Mouse (Mus musculus): ENCODE measurements around the gene Pde12. TPM values are rescaled to one million over a fixed set of nuclear protein-coding genes. Genes with fewer than 3 reads are reported as not detected.

Gene Pde12
- polyA plus RNA-seq, 1 experiment from 2014 or later: 8.7 TPM

GRCm38 (mm10) chr14:26639251-26639650, 30.4 kb downstream of the Pde12 start:
- Histone ChIP-seq H3K36me3 (no peaks in the 10 kb centered on the region), H3K27me3 (no peaks in the 10 kb centered on the region), H3K9ac (peak overlapping the region; percentile 94), H3K9me3 (no peaks in the 10 kb centered on the region), H3K4me2 (peak overlapping the region; percentile 70), H3K4me3 (peak overlapping the region; percentile 91), H3K27ac (peak overlapping the region; percentile 95), H3K4me1 (peaks cover 19% of the 10 kb centered on the region)
- ATAC-seq (ENCODE audit: borderline replicate concordance, extremely low read depth, low FRiP score, low TSS enrichment): no peak
- WGBS: 4% methylated on average over 11 of the region's 11 CpGs

DNA sequence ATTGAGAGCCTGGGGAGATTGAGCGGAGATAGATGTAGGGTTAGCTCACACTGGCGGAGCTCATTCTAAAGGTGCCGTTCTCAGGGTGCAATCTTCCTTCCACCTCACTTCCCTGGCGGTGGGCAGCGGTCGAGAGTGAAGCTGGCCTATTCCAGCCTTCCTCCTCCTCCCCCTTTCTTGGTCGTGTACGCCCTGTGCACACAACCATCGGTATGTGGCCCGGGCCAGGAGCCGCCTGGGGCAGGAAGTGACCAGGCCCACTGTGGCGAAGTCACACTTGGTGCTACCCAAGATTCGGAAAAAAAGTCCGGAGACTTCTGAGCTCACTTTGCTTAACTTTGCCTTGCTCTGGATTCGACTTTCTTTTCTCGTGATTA, 31.0 kb downstream of the Pde12 start:
- H3K9me3 ChIP-seq: no peaks in the 10 kb centered on the region
- H3K4me2 ChIP-seq: peak overlapping the region; percentile 70
- no peaks in the 10 kb centered on the region for H3K27me3 ChIP-seq
- peak overlapping the region; percentile 95 for H3K27ac ChIP-seq
- H3K4me1 ChIP-seq: peaks cover 19% of the 10 kb centered on the region
- peak overlapping the region; percentile 94 for H3K9ac ChIP-seq
- WGBS: under 1% methylated on average over 16 of the region's 16 CpGs
- no peaks in the 10 kb centered on the region for H3K36me3 ChIP-seq
- peak overlapping the region; percentile 91 for H3K4me3 ChIP-seq
- ATAC-seq (ENCODE audit: borderline replicate concordance, extremely low read depth, low FRiP score, low TSS enrichment): peak; percentile 55; the same call in 1 of the 2 replicates

DNA sequence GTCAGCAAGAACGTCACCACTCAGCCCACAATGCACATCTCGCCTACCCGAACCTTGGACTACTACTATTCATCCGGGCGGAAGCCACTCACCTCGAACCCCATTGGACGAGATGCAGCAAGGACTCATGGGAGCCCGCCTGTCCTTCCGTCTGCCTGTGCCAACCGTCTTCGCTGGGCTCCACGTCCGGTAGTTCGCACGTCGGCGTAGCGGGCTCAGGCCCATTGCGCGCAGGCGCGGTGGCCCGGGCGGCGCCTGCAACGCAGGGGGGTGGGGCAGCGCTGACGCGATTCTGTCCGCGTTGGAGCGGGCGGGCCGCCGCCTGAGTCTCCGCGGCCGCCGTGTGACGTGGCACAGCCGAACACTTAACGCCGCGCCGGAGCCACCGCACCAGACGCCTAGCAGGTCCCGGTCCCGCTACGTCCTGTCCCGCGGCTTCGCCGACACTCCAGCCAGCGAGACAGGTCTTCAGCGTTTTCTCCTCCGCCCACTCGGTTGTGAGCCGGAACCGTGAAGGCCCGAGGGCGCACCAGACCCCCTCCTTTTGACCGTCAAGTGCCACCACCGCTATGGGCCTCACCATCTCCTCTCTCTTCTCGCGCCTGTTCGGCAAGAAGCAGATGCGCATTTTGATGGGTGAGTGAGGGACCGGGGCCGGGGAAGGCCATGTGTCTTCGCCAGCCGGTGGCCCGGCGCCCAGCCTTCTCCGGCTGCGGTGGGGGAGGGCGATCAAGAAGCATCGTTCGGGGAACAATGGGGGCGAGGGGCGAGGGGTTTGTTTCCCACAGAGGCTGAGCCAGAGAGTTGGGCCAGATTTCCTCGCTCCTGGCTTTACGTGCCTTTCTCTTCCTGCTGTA, 31.6 kb downstream of the Pde12 start, which contains the start of gene Arf4:
Gene Arf4 (plus strand): TSS at position 224 of the 857 bp plus-strand sequence.
- H3K27me3 ChIP-seq: no peaks in the 10 kb centered on the region
- ATAC-seq (ENCODE audit: borderline replicate concordance, extremely low read depth, low FRiP score, low TSS enrichment): peak; percentile 99

DNA sequence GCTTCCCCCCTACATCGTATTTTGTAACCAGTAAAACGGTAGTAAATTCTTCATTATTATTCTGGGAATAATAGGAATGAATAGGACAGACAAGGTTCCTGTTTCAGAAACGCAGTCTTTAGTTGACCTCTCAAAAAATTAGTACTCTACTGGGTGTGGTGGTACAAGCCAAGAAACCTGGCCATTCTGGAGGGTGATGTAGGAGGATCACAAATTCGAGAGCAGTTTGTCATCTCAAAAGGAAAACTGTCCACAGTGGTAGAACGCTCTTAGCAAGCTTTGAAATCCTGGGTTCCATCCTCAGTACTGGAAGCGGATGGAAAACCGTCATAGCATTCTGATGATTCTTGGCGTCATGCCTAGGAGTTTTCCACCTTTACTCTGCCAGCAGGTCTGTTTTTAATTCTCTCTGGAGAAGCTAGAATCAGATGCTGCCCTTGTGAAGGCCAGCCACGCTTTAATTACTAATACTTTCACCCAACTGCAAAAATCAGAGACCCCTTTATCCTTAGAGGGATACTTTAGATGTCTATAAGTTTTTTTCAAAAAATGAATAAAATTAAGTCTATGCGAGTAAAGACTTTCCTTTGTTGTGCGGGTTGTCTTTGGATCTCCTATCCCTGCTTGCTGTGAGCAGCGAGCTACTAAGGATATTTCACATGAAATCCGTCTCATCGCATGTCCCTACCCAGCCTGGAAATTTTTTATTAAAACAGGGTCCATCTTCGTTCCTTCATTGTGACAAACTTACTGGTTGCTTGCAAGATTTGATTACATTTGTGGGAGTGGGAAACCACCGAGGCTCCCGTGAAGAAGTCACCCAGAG, 32.4 kb downstream of the Pde12 start:
- no peaks in the 10 kb centered on the region for H3K9me3 ChIP-seq
- WGBS: 20% methylated on average over 17 of the region's 17 CpGs
- peak overlapping the region; percentile 55 for H3K4me2 ChIP-seq
- H3K4me1 ChIP-seq: peaks cover 14% of the 10 kb centered on the region
- peak overlapping the region; percentile 34 for H3K9ac ChIP-seq
- peak overlapping the region; percentile 89 for H3K27ac ChIP-seq
- peaks cover 9% of the 10 kb centered on the region; the same call in 1 of the 2 replicates for H3K36me3 ChIP-seq
- peak overlapping the region; percentile 91 for H3K4me3 ChIP-seq
- H3K27me3 ChIP-seq: no peaks in the 10 kb centered on the region
- peak; percentile 2; the same call in 1 of the 2 replicates for ATAC-seq (ENCODE audit: borderline replicate concordance, extremely low read depth, low FRiP score, low TSS enrichment)

More for the DNA sequence above, 31.6 kb downstream of the Pde12 start, which contains the start of gene Arf4:
- 0% methylated on average over 81 of the region's 83 CpGs for WGBS
- Histone ChIP-seq H3K9ac (peak within 1 kb of the TSS; percentile 94), H3K4me2 (peak within 1 kb of the TSS; percentile 70), H3K9me3 (no peaks in the 10 kb centered on the region), H3K36me3 (peaks cover 3% of the 10 kb centered on the region; the same call in 1 of the 2 replicates), H3K4me3 (peak within 1 kb of the TSS; percentile 91), H3K4me1 (peaks cover 16% of the 10 kb centered on the region), H3K27ac (peak within 1 kb of the TSS; percentile 95)

DNA sequence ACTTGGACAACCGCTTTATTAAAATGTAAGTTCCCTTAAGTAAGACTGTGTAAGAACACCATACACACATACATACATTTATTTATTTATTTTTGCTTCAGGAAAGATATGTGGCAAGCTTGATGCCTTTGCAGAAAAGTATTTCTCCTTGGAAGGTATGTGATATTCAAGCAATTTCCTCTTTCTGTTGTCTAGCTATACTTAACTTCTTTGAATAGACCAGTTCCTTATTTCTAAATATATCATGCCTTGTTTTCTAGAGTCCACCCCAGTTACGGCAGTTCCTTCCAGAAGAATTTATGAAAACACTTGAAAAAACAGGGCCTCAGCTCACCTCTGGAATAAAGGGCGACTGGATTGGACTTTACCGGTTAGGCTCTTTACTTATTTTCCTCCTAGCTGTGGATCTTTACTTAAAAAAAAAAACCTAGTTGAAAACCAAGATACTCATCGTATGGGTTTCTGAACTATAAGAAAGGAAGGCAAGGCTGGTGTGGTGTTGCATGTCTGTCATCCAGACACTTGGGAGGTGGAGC, 43.0 kb downstream of the Pde12 start:
- no peak overlapping the region for H3K4me3 ChIP-seq
- no peaks in the 10 kb centered on the region for H3K4me1 ChIP-seq
- 89% methylated on average over 5 of the region's 5 CpGs for WGBS
- no peak overlapping the region for H3K27ac ChIP-seq
- no peaks in the 10 kb centered on the region for H3K27me3 ChIP-seq
- no peak for ATAC-seq (ENCODE audit: borderline replicate concordance, extremely low read depth, low FRiP score, low TSS enrichment)
- no peak overlapping the region for H3K9ac ChIP-seq
- H3K4me2 ChIP-seq: no peak overlapping the region
- H3K9me3 ChIP-seq: no peaks in the 10 kb centered on the region
- peaks cover 73% of the 10 kb centered on the region for H3K36me3 ChIP-seq

GRCm38 (mm10) chr14:26625301-26625700, 44.4 kb downstream of the Pde12 start:
- Histone ChIP-seq H3K4me3 (no peak overlapping the region), H3K4me2 (no peak overlapping the region), H3K27ac (no peak overlapping the region), H3K27me3 (no peaks in the 10 kb centered on the region), H3K36me3 (peaks cover 80% of the 10 kb centered on the region), H3K9ac (no peak overlapping the region), H3K9me3 (no peaks in the 10 kb centered on the region), H3K4me1 (no peaks in the 10 kb centered on the region)
- 67% methylated on average over 4 of the region's 4 CpGs for WGBS
- ATAC-seq (ENCODE audit: borderline replicate concordance, extremely low read depth, low FRiP score, low TSS enrichment): no peak

GRCm38 (mm10) chr14:26610689-26611088, 59.0 kb downstream of the Pde12 start:
- no peaks in the 10 kb centered on the region for H3K27me3 ChIP-seq
- H3K4me1 ChIP-seq: no peaks in the 10 kb centered on the region
- no peaks in the 10 kb centered on the region for H3K9me3 ChIP-seq
- ATAC-seq (ENCODE audit: borderline replicate concordance, extremely low read depth, low FRiP score, low TSS enrichment): no peak
- no peak overlapping the region for H3K9ac ChIP-seq
- H3K27ac ChIP-seq: no peak overlapping the region
- no peak overlapping the region for H3K4me3 ChIP-seq
- H3K4me2 ChIP-seq: no peak overlapping the region
- 95% methylated on average over 4 of the region's 4 CpGs for WGBS
- H3K36me3 ChIP-seq: peaks cover 60% of the 10 kb centered on the region

Small RNA genes lying within 50 kb of the gene (microRNA-seq; reads per million reads assigned to microRNA genes)
- 1.5 reads per million for gene Mir7672

Other genes starting within 250 kb of the Pde12 start
- gene Slmap, start 135.0 kb downstream of the Pde12 start, polyA plus RNA-seq (2015; fragmentation: Nextera tagmentation; extraction: Ambion mirVana): 25.5 and 26.4 TPM in 2 replicates
- 32.0 and 32.1 TPM in 2 replicates for gene Dennd6a, start 96.0 kb downstream of the Pde12 start, polyA plus RNA-seq (2015; fragmentation: Nextera tagmentation; extraction: Ambion mirVana)
- 593 and 627 TPM in 2 replicates for gene Arf4, start 31.8 kb downstream of the Pde12 start, polyA plus RNA-seq (2015; fragmentation: Nextera tagmentation; extraction: Ambion mirVana)
- 0.44 and 0.52 TPM in 2 replicates for gene Dnah12, start 23.4 kb upstream of the Pde12 start, polyA plus RNA-seq (2015; fragmentation: Nextera tagmentation; extraction: Ambion mirVana)
- 0.17 TPM in 1 of 2 replicates, not detected in the other for gene Asb14, start 224.7 kb upstream of the Pde12 start, polyA plus RNA-seq (2015; fragmentation: Nextera tagmentation; extraction: Ambion mirVana)

All from lung, embryonic 15.5 days (tissue).